Mouse (Mus musculus): ENCODE results near the gene Gcc2. TPM values are rescaled to one million over a fixed set of nuclear protein-coding genes. Genes with fewer than 3 reads are reported as not detected.

Gcc2 gene
- polyA plus RNA-seq, 1 experiment from 2014 or later, result 93.6 TPM

- H3K27ac ChIP-seq (replicated peaks; ENCODE audit: low read depth, low read length), result no peak overlapping the region
- H3K4me2 ChIP-seq (ENCODE audit: low read length), result no peak overlapping the region
- H3K4me3 ChIP-seq (replicated peaks; ENCODE audit: low read depth, low read length), result no peak overlapping the region
- 88% methylated on average over 2 of the region's 2 CpGs for WGBS
- no peak for DNase-seq
- H3K9me3 ChIP-seq (ENCODE audit: control insufficient read depth, low read length), result 0 out of 2 replicates have a peak, but pooled peaks cover 3% of the 10 kb centered on the region
- H3K36me3 ChIP-seq (ENCODE audit: control insufficient read depth, insufficient read depth, low read length), result no peaks in the 10 kb centered on the region
- H3K4me1 ChIP-seq (ENCODE audit: control insufficient read depth, insufficient read depth, low read length), result no peaks in the 10 kb centered on the region
- H3K9ac ChIP-seq (replicated peaks; ENCODE audit: low read length), result no peak overlapping the region
- ATAC-seq (ENCODE audit: low FRiP score, low TSS enrichment), result no peak
- no peaks in the 10 kb centered on the region for H3K27me3 ChIP-seq (ENCODE audit: control insufficient read depth, insufficient read depth, low read length)
These were observed 86.4 kb downstream of the Gcc2 start for GRCm38 (mm10) chr10:58341685-58342084.

GRCm38 (mm10) chr10:58342199-58342598 lies 86.9 kb downstream of the Gcc2 start:
- no peak overlapping the region for H3K27ac ChIP-seq (replicated peaks; ENCODE audit: low read depth, low read length)

GRCm38 (mm10) chr10:58343552-58343951 lies 88.3 kb downstream of the Gcc2 start:
- 97% methylated on average over 3 of the region's 3 CpGs for WGBS
- H3K9ac ChIP-seq (replicated peaks; ENCODE audit: low read length), result no peak overlapping the region
- no peak for ATAC-seq (ENCODE audit: low FRiP score, low TSS enrichment)
- no peaks in the 10 kb centered on the region for H3K4me1 ChIP-seq (ENCODE audit: control insufficient read depth, insufficient read depth, low read length)
- no peak for DNase-seq
- no peaks in the 10 kb centered on the region for H3K27me3 ChIP-seq (ENCODE audit: control insufficient read depth, insufficient read depth, low read length)
- 0 out of 2 replicates have a peak, but pooled peaks cover 3% of the 10 kb centered on the region for H3K9me3 ChIP-seq (ENCODE audit: control insufficient read depth, low read length)
- no peaks in the 10 kb centered on the region for H3K36me3 ChIP-seq (ENCODE audit: control insufficient read depth, insufficient read depth, low read length)
- H3K4me3 ChIP-seq (replicated peaks; ENCODE audit: low read depth, low read length), result no peak overlapping the region
- H3K4me2 ChIP-seq (ENCODE audit: low read length), result no peak overlapping the region
- H3K27ac ChIP-seq (replicated peaks; ENCODE audit: low read depth, low read length), result no peak overlapping the region

More at GRCm38 (mm10) chr10:58342199-58342598, 86.9 kb downstream of the Gcc2 start:
- Histone ChIP-seq H3K9me3 (ENCODE audit: control insufficient read depth, low read length) (0 out of 2 replicates have a peak, but pooled peaks cover 3% of the 10 kb centered on the region), H3K27me3 (ENCODE audit: control insufficient read depth, insufficient read depth, low read length) (no peaks in the 10 kb centered on the region), H3K9ac (replicated peaks; ENCODE audit: low read length) (no peak overlapping the region), H3K36me3 (ENCODE audit: control insufficient read depth, insufficient read depth, low read length) (no peaks in the 10 kb centered on the region), H3K4me1 (ENCODE audit: control insufficient read depth, insufficient read depth, low read length) (no peaks in the 10 kb centered on the region), H3K4me2 (ENCODE audit: low read length) (no peak overlapping the region), H3K4me3 (replicated peaks; ENCODE audit: low read depth, low read length) (no peak overlapping the region)
- WGBS, result 95% methylated on average over 2 of the region's 2 CpGs
- no peak for DNase-seq
- no peak for ATAC-seq (ENCODE audit: low FRiP score, low TSS enrichment)

GRCm38 (mm10) chr10:58350600-58350999 lies 95.3 kb downstream of the Gcc2 start:
- H3K4me3 ChIP-seq (replicated peaks; ENCODE audit: low read depth, low read length), result no peak overlapping the region
- no peak overlapping the region for H3K27ac ChIP-seq (replicated peaks; ENCODE audit: low read depth, low read length)
- H3K9ac ChIP-seq (replicated peaks; ENCODE audit: low read length), result no peak overlapping the region
- H3K27me3 ChIP-seq (ENCODE audit: control insufficient read depth, insufficient read depth, low read length), result no peaks in the 10 kb centered on the region
- DNase-seq (no peak), ATAC-seq (ENCODE audit: low FRiP score, low TSS enrichment) (no peak)
- no peak overlapping the region for H3K4me2 ChIP-seq (ENCODE audit: low read length)
- H3K36me3 ChIP-seq (ENCODE audit: control insufficient read depth, insufficient read depth, low read length), result 0 out of 2 replicates have a peak, but pooled peaks cover 5% of the 10 kb centered on the region
- no peaks in the 10 kb centered on the region for H3K9me3 ChIP-seq (ENCODE audit: control insufficient read depth, low read length)
- H3K4me1 ChIP-seq (ENCODE audit: control insufficient read depth, insufficient read depth, low read length), result no peaks in the 10 kb centered on the region
- 89% methylated on average over 3 of the region's 3 CpGs for WGBS

GRCm38 (mm10) chr10:58351670-58352069 lies 96.4 kb downstream of the Gcc2 start:
- Histone ChIP-seq H3K4me3 (replicated peaks; ENCODE audit: low read depth, low read length) (no peak overlapping the region), H3K27ac (replicated peaks; ENCODE audit: low read depth, low read length) (no peak overlapping the region), H3K27me3 (ENCODE audit: control insufficient read depth, insufficient read depth, low read length) (no peaks in the 10 kb centered on the region), H3K36me3 (ENCODE audit: control insufficient read depth, insufficient read depth, low read length) (0 out of 2 replicates have a peak, but pooled peaks cover 5% of the 10 kb centered on the region), H3K9ac (replicated peaks; ENCODE audit: low read length) (no peak overlapping the region), H3K9me3 (ENCODE audit: control insufficient read depth, low read length) (no peaks in the 10 kb centered on the region), H3K4me1 (ENCODE audit: control insufficient read depth, insufficient read depth, low read length) (no peaks in the 10 kb centered on the region), H3K4me2 (ENCODE audit: low read length) (no peak overlapping the region)
- DNase-seq (no peak), ATAC-seq (ENCODE audit: low FRiP score, low TSS enrichment) (no peak)
- 97% methylated on average over 2 of the region's 2 CpGs for WGBS

- Histone ChIP-seq H3K9me3 (ENCODE audit: control insufficient read depth, low read length) (no peaks in the 10 kb centered on the region), H3K36me3 (ENCODE audit: control insufficient read depth, insufficient read depth, low read length) (0 out of 2 replicates have a peak, but pooled peaks cover 5% of the 10 kb centered on the region), H3K27me3 (ENCODE audit: control insufficient read depth, insufficient read depth, low read length) (no peaks in the 10 kb centered on the region), H3K27ac (replicated peaks; ENCODE audit: low read depth, low read length) (no peak overlapping the region), H3K9ac (replicated peaks; ENCODE audit: low read length) (no peak overlapping the region), H3K4me2 (ENCODE audit: low read length) (no peak overlapping the region), H3K4me1 (ENCODE audit: control insufficient read depth, insufficient read depth, low read length) (no peaks in the 10 kb centered on the region), H3K4me3 (replicated peaks; ENCODE audit: low read depth, low read length) (no peak overlapping the region)
- DNase-seq (no peak), ATAC-seq (ENCODE audit: low FRiP score, low TSS enrichment) (no peak)
- WGBS, result 86% methylated on average over 3 of the region's 3 CpGs
These were observed 97.1 kb downstream of the Gcc2 start for GRCm38 (mm10) chr10:58352364-58352763.

- Histone ChIP-seq H3K27me3 (ENCODE audit: control insufficient read depth, insufficient read depth, low read length) (no peaks in the 10 kb centered on the region), H3K9me3 (ENCODE audit: control insufficient read depth, low read length) (no peaks in the 10 kb centered on the region), H3K4me2 (ENCODE audit: low read length) (no peak overlapping the region), H3K4me3 (replicated peaks; ENCODE audit: low read depth, low read length) (no peak overlapping the region), H3K36me3 (ENCODE audit: control insufficient read depth, insufficient read depth, low read length) (0 out of 2 replicates have a peak, but pooled peaks cover 5% of the 10 kb centered on the region), H3K9ac (replicated peaks; ENCODE audit: low read length) (no peak overlapping the region), H3K27ac (replicated peaks; ENCODE audit: low read depth, low read length) (no peak overlapping the region), H3K4me1 (ENCODE audit: control insufficient read depth, insufficient read depth, low read length) (no peaks in the 10 kb centered on the region)
- no peak for DNase-seq
- no peak for ATAC-seq (ENCODE audit: low FRiP score, low TSS enrichment)
- 22% methylated on average over 3 of the region's 3 CpGs for WGBS
These were observed 99.3 kb downstream of the Gcc2 start for GRCm38 (mm10) chr10:58354561-58354960.

Other genes starting within 250 kb of the Gcc2 start
- not detected in 2 replicates for gene AW822073, start 30.6 kb upstream of the Gcc2 start, polyA plus RNA-seq (2014; fragmentation: Nextera tagmentation; extraction: Ambion mirVana)
- not detected in 2 replicates for gene Duxf3, start 22.8 kb upstream of the Gcc2 start, polyA plus RNA-seq (2014; fragmentation: Nextera tagmentation; extraction: Ambion mirVana)
- gene Gm4981, start 18.8 kb upstream of the Gcc2 start, polyA plus RNA-seq (2014; fragmentation: Nextera tagmentation; extraction: Ambion mirVana), result not detected in 2 replicates
- 47.7 and 54.1 TPM in 2 replicates for gene Lims1, start 68.0 kb downstream of the Gcc2 start, polyA plus RNA-seq (2014; fragmentation: Nextera tagmentation; extraction: Ambion mirVana)
- 32.7 and 35.6 TPM in 2 replicates for gene Ranbp2, start 191.4 kb downstream of the Gcc2 start, polyA plus RNA-seq (2014; fragmentation: Nextera tagmentation; extraction: Ambion mirVana)
- 7.8 and 8.4 TPM in 2 replicates for gene Ccdc138, start 242.5 kb downstream of the Gcc2 start, polyA plus RNA-seq (2014; fragmentation: Nextera tagmentation; extraction: Ambion mirVana)